Mouse (Mus musculus) embryonic facial prominence, embryonic 15.5 days (tissue): Measurements from ENCODE around the gene Slit3. TPM values are rescaled to one million over a fixed set of nuclear protein-coding genes. Genes with fewer than 3 reads are reported as not detected.
A peak's percentile ranks its signal among the peaks of the same experiment; 100 is the strongest.

ENCODE experiments used
- ATAC-seq: fragments of 200-750 bp; cut with Nextera tagmentation; 2 replicates; pipeline ENCODE4 v1.8.0; 2017; ENCODE audit warnings: low read depth, moderate TSS enrichment; ENCODE audit not compliant: insufficient number of reproducible peaks, low FRiP score, low TSS enrichment
- H3K27ac ChIP-seq: fragments of 300-500 bp; sonication (generic); replicated peaks from 2 replicates; pipeline ENCODE4 v1.5.1; 2015; ENCODE audit warnings: mild to moderate bottlenecking, inconsistent platforms
- H3K27me3 ChIP-seq: fragments of 300-500 bp; sonication (generic); 2 replicates; pipeline ENCODE4 v1.6.1; 2015; ENCODE audit warnings: inconsistent platforms
- H3K36me3 ChIP-seq: fragments of 300-500 bp; sonication (generic); 2 replicates; pipeline ENCODE4 v1.6.1; 2015; ENCODE audit warnings: mild to moderate bottlenecking, inconsistent platforms
- H3K4me1 ChIP-seq: fragments of 300-500 bp; sonication (generic); 2 replicates; pipeline ENCODE4 v1.6.1; 2015; ENCODE audit warnings: inconsistent platforms
- H3K4me2 ChIP-seq: fragments of 300-500 bp; sonication (generic); replicated peaks from 2 replicates; pipeline ENCODE4 v1.6.1; 2015; ENCODE audit warnings: mild to moderate bottlenecking, inconsistent platforms
- H3K4me3 ChIP-seq: fragments of 300-500 bp; sonication (generic); replicated peaks from 2 replicates; pipeline ENCODE4 v1.5.1; 2015; ENCODE audit warnings: mild to moderate bottlenecking, inconsistent platforms
- H3K9ac ChIP-seq: fragments of 300-500 bp; sonication (generic); 2 replicates; pipeline ENCODE4 v1.6.1; 2015; ENCODE audit warnings: inconsistent platforms
- H3K9me3 ChIP-seq: fragments of 300-500 bp; sonication (generic); replicated peaks from 2 replicates; pipeline ENCODE4 v1.6.1; 2016; ENCODE audit warnings: inconsistent platforms
- WGBS: fragments of 180-500 bp; shearing (Covaris S2); methylation state at CpG from one replicate; pipeline ENCODE4 v1.1.7; 2015; 5-methylcytosine and 5-hydroxymethylcytosine counted together
- polyA plus RNA-seq: library from polyadenylated mRNA; unstranded; fragments of >200 nt; fragmentation: Nextera tagmentation; extraction: Ambion mirVana; gene quantifications from 2 replicates; pipeline ENCODE4 v1.2.1, GENCODE M21; 2015

The Slit3 gene
- polyA plus RNA-seq: 27.6 and 30.1 TPM in 2 replicates

GRCm38 (mm10) chr11:35120894-35121610 is at the start of gene Slit3:
TSS of gene Slit3 (plus strand) at chr11:35121224.
- ATAC-seq: peak; percentile 91
- Histone ChIP-seq H3K9ac (peak within 1 kb of the TSS; percentile 39), H3K36me3 (no peaks in the 10 kb centered on the region), H3K4me1 (peaks cover 56% of the 10 kb centered on the region), H3K9me3 (no peaks in the 10 kb centered on the region), H3K27ac (peak within 1 kb of the TSS; percentile 85), H3K27me3 (peaks cover 9% of the 10 kb centered on the region; the same call in 1 of the 2 replicates), H3K4me3 (peak within 1 kb of the TSS; percentile 60), H3K4me2 (peak within 1 kb of the TSS; percentile 60)
- WGBS: under 1% methylated on average over 68 of the region's 75 CpGs

GRCm38 (mm10) chr11:35071451-35071850 is 49.6 kb upstream of the Slit3 start:
- ATAC-seq: no peak
- H3K9me3 ChIP-seq: no peaks in the 10 kb centered on the region
- H3K36me3 ChIP-seq: no peaks in the 10 kb centered on the region
- H3K27ac ChIP-seq: no peak overlapping the region
- H3K4me2 ChIP-seq: no peak overlapping the region
- WGBS: 88% methylated on average over 1 of the region's 1 CpGs
- H3K4me3 ChIP-seq: no peak overlapping the region
- H3K27me3 ChIP-seq: no peaks in the 10 kb centered on the region
- H3K9ac ChIP-seq: no peak overlapping the region
- no peaks in the 10 kb centered on the region for H3K4me1 ChIP-seq

DNA sequence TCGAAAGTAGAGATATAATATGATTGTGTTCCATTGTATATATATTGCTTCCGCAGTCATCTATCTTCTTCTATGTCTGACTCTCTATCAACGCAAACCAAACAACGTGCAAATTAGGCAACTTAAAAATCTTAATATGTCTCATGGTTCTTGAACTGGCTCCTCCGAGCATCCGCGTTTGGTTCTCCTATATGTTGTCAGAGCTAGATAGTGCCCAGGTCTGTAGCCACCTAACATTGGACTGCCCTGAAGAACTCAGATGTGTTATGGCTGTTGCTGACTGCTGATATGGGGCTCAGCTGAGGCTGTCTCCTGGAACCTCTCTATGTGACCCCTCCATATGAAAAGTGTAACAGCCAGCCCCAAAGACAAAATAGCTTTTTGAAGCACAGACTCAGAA is 45.6 kb upstream of the Slit3 start:
- H3K27ac ChIP-seq: no peak overlapping the region
- H3K4me2 ChIP-seq: no peak overlapping the region
- no peak overlapping the region for H3K4me3 ChIP-seq
- no peaks in the 10 kb centered on the region for H3K36me3 ChIP-seq
- H3K9me3 ChIP-seq: no peaks in the 10 kb centered on the region
- no peak overlapping the region for H3K9ac ChIP-seq
- 95% methylated on average over 7 of the region's 7 CpGs for WGBS
- no peaks in the 10 kb centered on the region for H3K27me3 ChIP-seq
- no peak for ATAC-seq
- H3K4me1 ChIP-seq: no peaks in the 10 kb centered on the region

- H3K27me3 ChIP-seq: no peaks in the 10 kb centered on the region
- no peak overlapping the region for H3K4me2 ChIP-seq
- no peak overlapping the region for H3K27ac ChIP-seq
- no peak for ATAC-seq
- no peak overlapping the region for H3K4me3 ChIP-seq
- no peaks in the 10 kb centered on the region for H3K4me1 ChIP-seq
- WGBS: 30% methylated on average over 8 of the region's 8 CpGs
- no peak overlapping the region for H3K9ac ChIP-seq
- no peaks in the 10 kb centered on the region for H3K36me3 ChIP-seq
- no peaks in the 10 kb centered on the region for H3K9me3 ChIP-seq
Measured at GRCm38 (mm10) chr11:35080451-35081125, 40.4 kb upstream of the Slit3 start.

DNA sequence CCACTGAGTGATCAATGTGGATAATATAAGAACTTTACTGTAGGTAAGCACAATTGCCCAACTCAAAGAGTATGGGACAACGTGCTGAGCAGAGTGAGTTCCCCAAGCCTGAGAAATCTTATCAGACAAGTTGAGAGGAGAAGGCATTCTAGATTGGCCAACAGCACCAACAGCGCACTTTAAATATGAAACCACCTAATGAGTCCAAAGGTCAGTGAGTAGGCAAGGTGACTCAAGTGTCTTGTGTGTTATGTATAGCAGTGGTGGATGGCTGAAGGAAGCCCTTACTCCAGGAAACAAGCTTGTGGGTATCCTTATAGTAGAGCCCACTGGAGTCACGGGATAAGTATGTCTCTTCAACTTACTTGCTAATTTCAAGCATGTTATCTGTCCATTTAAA is 38.7 kb upstream of the Slit3 start:
- no peak for ATAC-seq
- no peaks in the 10 kb centered on the region for H3K9me3 ChIP-seq
- 0 out of 2 replicates have a peak, but pooled peaks cover 5% of the 10 kb centered on the region for H3K4me1 ChIP-seq
- H3K36me3 ChIP-seq: no peaks in the 10 kb centered on the region
- no peak overlapping the region for H3K4me3 ChIP-seq
- H3K9ac ChIP-seq: no peak overlapping the region
- no peaks in the 10 kb centered on the region for H3K27me3 ChIP-seq
- WGBS: 92% methylated on average over 3 of the region's 3 CpGs
- H3K27ac ChIP-seq: no peak overlapping the region
- H3K4me2 ChIP-seq: no peak overlapping the region

GRCm38 (mm10) chr11:35083049-35083448 is 38.0 kb upstream of the Slit3 start:
- 62% methylated on average over 6 of the region's 6 CpGs for WGBS
- no peaks in the 10 kb centered on the region for H3K36me3 ChIP-seq
- no peaks in the 10 kb centered on the region for H3K9me3 ChIP-seq
- H3K27ac ChIP-seq: no peak overlapping the region
- no peaks in the 10 kb centered on the region for H3K27me3 ChIP-seq
- ATAC-seq: no peak
- H3K4me2 ChIP-seq: no peak overlapping the region
- H3K9ac ChIP-seq: no peak overlapping the region
- H3K4me1 ChIP-seq: 0 out of 2 replicates have a peak, but pooled peaks cover 5% of the 10 kb centered on the region
- no peak overlapping the region for H3K4me3 ChIP-seq

DNA sequence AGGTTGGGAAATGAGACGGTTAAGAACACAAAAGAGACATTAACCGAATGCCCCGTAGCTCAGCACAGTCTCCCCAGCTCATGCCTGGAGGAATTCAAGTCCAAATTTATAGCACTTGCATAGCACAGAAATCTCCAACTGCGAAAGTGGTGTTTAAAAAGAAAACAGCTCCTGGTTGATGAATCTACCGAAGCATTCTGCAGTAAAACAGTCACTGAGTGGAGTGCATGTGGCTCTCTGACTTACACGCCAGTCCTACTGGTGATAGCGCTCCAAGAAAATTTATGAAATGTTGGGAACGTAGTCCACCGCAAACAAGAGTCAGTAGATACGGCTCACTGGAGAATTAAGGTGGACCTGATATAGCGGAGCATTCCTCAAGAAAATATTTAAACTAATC is 35.7 kb upstream of the Slit3 start:
- WGBS: 79% methylated on average over 11 of the region's 11 CpGs
- no peak for ATAC-seq
- Histone ChIP-seq H3K27me3 (no peaks in the 10 kb centered on the region), H3K27ac (no peak overlapping the region), H3K9me3 (no peaks in the 10 kb centered on the region), H3K4me1 (0 out of 2 replicates have a peak, but pooled peaks cover 5% of the 10 kb centered on the region), H3K4me2 (no peak overlapping the region), H3K36me3 (no peaks in the 10 kb centered on the region), H3K4me3 (no peak overlapping the region), H3K9ac (no peak overlapping the region)

GRCm38 (mm10) chr11:35086029-35086428 is 35.0 kb upstream of the Slit3 start:
- no peak for ATAC-seq

DNA sequence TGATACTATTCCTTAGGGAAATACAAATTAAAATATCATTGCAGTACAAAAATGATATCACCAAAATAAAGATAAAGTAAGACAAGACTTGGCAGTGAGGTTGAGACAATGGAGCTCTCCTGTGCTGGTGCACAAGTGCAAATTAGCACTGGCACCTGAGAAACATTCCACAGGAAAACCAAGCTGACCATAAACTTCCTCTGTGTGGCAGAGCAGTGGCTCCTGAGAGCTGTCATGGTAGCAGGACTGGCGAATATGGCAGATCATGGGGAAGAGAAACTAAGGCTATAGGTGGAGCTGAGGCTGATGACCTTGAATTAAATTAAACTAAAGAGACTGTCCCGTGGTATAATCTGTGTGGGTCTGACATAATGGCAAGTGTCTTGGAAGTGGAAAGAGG is 33.6 kb upstream of the Slit3 start:
- ATAC-seq: no peak
- Histone ChIP-seq H3K27ac (no peak overlapping the region), H3K36me3 (no peaks in the 10 kb centered on the region), H3K4me3 (no peak overlapping the region), H3K9ac (no peak overlapping the region), H3K4me2 (no peak overlapping the region), H3K4me1 (peaks cover 5% of the 10 kb centered on the region; the same call in 1 of the 2 replicates), H3K27me3 (no peaks in the 10 kb centered on the region), H3K9me3 (no peaks in the 10 kb centered on the region)
- 76% methylated on average over 2 of the region's 2 CpGs for WGBS

More at GRCm38 (mm10) chr11:35086029-35086428, 35.0 kb upstream of the Slit3 start:
- H3K27ac ChIP-seq: no peak overlapping the region
- WGBS: 30% methylated on average over 5 of the region's 5 CpGs
- H3K4me1 ChIP-seq: peaks cover 5% of the 10 kb centered on the region; the same call in 1 of the 2 replicates
- no peak overlapping the region for H3K4me3 ChIP-seq
- no peaks in the 10 kb centered on the region for H3K36me3 ChIP-seq
- H3K9me3 ChIP-seq: no peaks in the 10 kb centered on the region
- H3K27me3 ChIP-seq: no peaks in the 10 kb centered on the region
- H3K9ac ChIP-seq: no peak overlapping the region
- H3K4me2 ChIP-seq: no peak overlapping the region

- no peak overlapping the region for H3K27ac ChIP-seq
- H3K27me3 ChIP-seq: no peaks in the 10 kb centered on the region
- H3K36me3 ChIP-seq: no peaks in the 10 kb centered on the region
- WGBS: 50% methylated on average over 1 of the region's 1 CpGs
- no peak overlapping the region for H3K4me3 ChIP-seq
- H3K4me2 ChIP-seq: no peak overlapping the region
- H3K9me3 ChIP-seq: no peaks in the 10 kb centered on the region
- peaks cover 5% of the 10 kb centered on the region; the same call in 1 of the 2 replicates for H3K4me1 ChIP-seq
- no peak overlapping the region for H3K9ac ChIP-seq
- ATAC-seq: no peak
Measured at GRCm38 (mm10) chr11:35088136-35088535, 32.9 kb upstream of the Slit3 start.

DNA sequence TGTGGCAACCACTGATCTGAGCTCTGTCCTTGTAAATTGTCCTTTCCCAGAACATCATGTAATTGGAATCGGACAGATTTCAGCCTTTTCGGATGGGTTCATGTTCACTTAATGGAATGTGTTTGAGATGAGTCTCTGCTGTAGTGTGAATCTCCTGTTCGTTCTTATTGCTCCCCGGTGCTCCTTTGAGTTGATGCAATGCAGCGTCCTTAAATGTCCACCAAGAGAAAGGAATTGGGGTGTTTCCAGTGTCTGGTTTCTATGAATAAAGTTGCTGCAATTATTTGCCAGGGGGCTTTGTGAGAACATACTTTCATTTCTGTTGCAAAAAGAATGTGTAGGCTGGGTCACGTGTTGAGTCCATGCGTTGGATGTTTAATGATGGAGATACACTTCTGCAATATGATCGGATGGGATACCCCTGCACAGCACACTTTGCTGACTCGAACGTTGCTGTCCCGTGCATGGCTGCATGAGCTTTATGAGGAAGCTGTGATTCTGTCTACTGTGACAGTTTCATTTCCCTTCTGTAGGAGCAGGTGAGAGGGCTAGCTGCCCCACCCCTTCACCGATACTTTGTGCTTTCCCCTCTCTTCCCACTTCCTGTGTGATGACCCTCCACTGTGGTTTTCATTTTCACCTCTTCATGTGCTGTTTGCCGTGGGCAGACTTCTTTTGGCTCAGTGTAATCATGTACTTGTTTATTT is 30.2 kb upstream of the Slit3 start:
- ATAC-seq: no peak
- WGBS: 69% methylated on average over 13 of the region's 13 CpGs

More for the DNA sequence above, 30.2 kb upstream of the Slit3 start:
- Histone ChIP-seq H3K36me3 (no peaks in the 10 kb centered on the region), H3K4me2 (no peak overlapping the region), H3K9ac (no peak overlapping the region), H3K27me3 (no peaks in the 10 kb centered on the region), H3K4me1 (peaks cover 5% of the 10 kb centered on the region; the same call in 1 of the 2 replicates), H3K27ac (no peak overlapping the region), H3K4me3 (no peak overlapping the region), H3K9me3 (no peaks in the 10 kb centered on the region)
